Mouse (Mus musculus) MEL (cell line): ENCODE results near the gene Pink1. TPM values are rescaled to one million over a fixed set of nuclear protein-coding genes. Genes with fewer than 3 reads are reported as not detected.

Experiments used
- DNase-seq: peaks from one replicate; pipeline ENCODE4 v3.0.0; 2011; ENCODE audit warnings: low read depth, low spot score
- H3K27ac ChIP-seq: 2 replicates; pipeline ENCODE4 v1.5.1; 2012; ENCODE audit warnings: low read depth, mild to moderate bottlenecking, control low read depth, low read length, moderate library complexity; ENCODE audit not compliant: control insufficient read depth
- H3K27me3 ChIP-seq, 2 experiments: fragments of 150-350 bp in 1 of 2; sonication (generic) in 1 of 2; 2 replicates each; pipeline ENCODE4 v1.6.1; 2012; ENCODE audit warnings: low read length in 2 of 2, mild to moderate bottlenecking in 2 of 2, improper control_type of control experiment in 1 of 2, moderate library complexity in 1 of 2; ENCODE audit not compliant: insufficient read depth in 2 of 2, control insufficient read depth in 1 of 2
- H3K36me3 ChIP-seq, 2 experiments: 2 replicates each; pipeline ENCODE4 v1.6.1; 2012 to 2014; ENCODE audit warnings: low read length in 2 of 2, improper control_type of control experiment in 1 of 2, inconsistent platforms in 1 of 2, mild to moderate bottlenecking in 1 of 2; ENCODE audit not compliant: insufficient read depth in 2 of 2, control insufficient read depth in 1 of 2
- H3K4me1 ChIP-seq, 2 experiments: fragments of 150-350 bp in 1 of 2; sonication (generic) in 1 of 2; 2 replicates each; pipeline ENCODE4 v1.6.1; 2012; ENCODE audit warnings: low read length in 2 of 2, improper control_type of control experiment in 1 of 2, mild to moderate bottlenecking in 1 of 2; ENCODE audit not compliant: insufficient read depth in 2 of 2, control insufficient read depth in 1 of 2
- H3K4me3 ChIP-seq, 2 experiments: fragments of 150-350 bp in 1 of 2; sonication (generic) in 1 of 2; 2 replicates each; pipeline ENCODE4 v1.5.1; 2012; ENCODE audit warnings: low read depth in 2 of 2, low read length in 2 of 2, mild to moderate bottlenecking in 2 of 2, moderate library complexity in 2 of 2, control low read depth in 1 of 2, improper control_type of control experiment in 1 of 2; ENCODE audit not compliant: control insufficient read depth in 1 of 2, insufficient read depth in 1 of 2
- H3K79me2 ChIP-seq: 2 replicates; pipeline ENCODE4 v1.6.1; 2012; ENCODE audit warnings: mild to moderate bottlenecking, low read length, moderate library complexity; ENCODE audit not compliant: control insufficient read depth, poor library complexity, insufficient read depth
- H3K9ac ChIP-seq: 2 replicates; pipeline ENCODE4 v1.6.1; 2012; ENCODE audit warnings: low read depth, mild to moderate bottlenecking, control low read depth, low read length, moderate library complexity; ENCODE audit not compliant: control insufficient read depth, poor library complexity, severe bottlenecking
- H3K9me3 ChIP-seq: fragments of 150-350 bp; sonication (generic); replicated peaks from 2 replicates; pipeline ENCODE4 v1.6.1; 2012; ENCODE audit warnings: mild to moderate bottlenecking, low read length, improper control_type of control experiment, moderate library complexity; ENCODE audit not compliant: insufficient read depth
- BHLHE40 ChIP-seq: IDR thresholded peaks from 2 replicates; pipeline ENCODE4 v1.6.1; 2012; ENCODE audit warnings: low read depth, mild to moderate bottlenecking, inconsistent platforms, low read length, improper control_type of control experiment, borderline replicate concordance
- CHD2 ChIP-seq: IDR thresholded peaks from 2 replicates; pipeline ENCODE4 v1.6.1; 2011; ENCODE audit warnings: low read length, improper control_type of control experiment
- CTCF ChIP-seq, 3 experiments: IDR thresholded peaks in 2 of 3; conservative IDR thresholded peaks in 1 of 3; 2 replicates each; pipeline ENCODE4 v1.5.1; 2011 to 2012; ENCODE audit warnings: low read length in 3 of 3, low read depth in 2 of 3, mild to moderate bottlenecking in 2 of 3, improper control_type of control experiment in 1 of 3, inconsistent platforms in 1 of 3, mixed read lengths in 1 of 3, moderate library complexity in 1 of 3; ENCODE audit not compliant: control insufficient read depth in 1 of 3, insufficient read depth in 1 of 3, poor library complexity in 1 of 3, severe bottlenecking in 1 of 3
- E2F4 ChIP-seq: IDR thresholded peaks from 2 replicates; pipeline ENCODE4 v1.6.1; 2011; ENCODE audit warnings: low read depth, low read length, improper control_type of control experiment, borderline replicate concordance
- ELF1 ChIP-seq: IDR thresholded peaks from 2 replicates; pipeline ENCODE4 v1.6.1; 2014; ENCODE audit warnings: low read depth, mild to moderate bottlenecking, inconsistent platforms, low read length, improper control_type of control experiment, moderate library complexity
- ETS1 ChIP-seq: IDR thresholded peaks from 2 replicates; pipeline ENCODE4 v1.6.1; 2012; ENCODE audit warnings: low read depth, mild to moderate bottlenecking, inconsistent platforms, low read length, improper control_type of control experiment, moderate library complexity
- GATA1 ChIP-seq: IDR thresholded peaks from 2 replicates; pipeline ENCODE4 v1.6.1; 2011; ENCODE audit warnings: low read depth, low read length, improper control_type of control experiment
- KAT2A ChIP-seq: conservative IDR thresholded peaks from 2 replicates; pipeline ENCODE4 v1.6.1; 2012; ENCODE audit warnings: low read depth, low read length, improper control_type of control experiment, inconsistent platforms
- MAFK ChIP-seq: IDR thresholded peaks from 2 replicates; pipeline ENCODE4 v1.6.1; 2011; ENCODE audit warnings: low read depth, mild to moderate bottlenecking, low read length, improper control_type of control experiment, borderline replicate concordance
- MAZ ChIP-seq: IDR thresholded peaks from 2 replicates; pipeline ENCODE4 v1.6.1; 2012; ENCODE audit warnings: low read depth, mild to moderate bottlenecking, inconsistent platforms, low read length, improper control_type of control experiment
- MYB ChIP-seq: IDR thresholded peaks from 2 replicates; pipeline ENCODE4 v1.6.1; 2011; ENCODE audit warnings: mild to moderate bottlenecking, low read depth, low read length, improper control_type of control experiment
- MYC ChIP-seq: IDR thresholded peaks from 2 replicates; pipeline ENCODE4 v1.6.1; 2011; ENCODE audit warnings: low read depth, mild to moderate bottlenecking, low read length, improper control_type of control experiment, moderate library complexity
- NELFE ChIP-seq: IDR thresholded peaks from 2 replicates; pipeline ENCODE4 v1.6.1; 2011; ENCODE audit warnings: low read depth, low read length, improper control_type of control experiment
- NRF1 ChIP-seq: IDR thresholded peaks from 2 replicates; pipeline ENCODE4 v1.6.1; 2014; ENCODE audit warnings: low read depth, mild to moderate bottlenecking, inconsistent platforms, low read length, improper control_type of control experiment, moderate library complexity; ENCODE audit not compliant: poor library complexity, insufficient read depth, severe bottlenecking
- POLR2AphosphoS5 ChIP-seq: IDR thresholded peaks from 2 replicates; pipeline ENCODE4 v1.6.1; 2012; ENCODE audit warnings: low read depth, borderline replicate concordance, mild to moderate bottlenecking, inconsistent platforms, low read length, moderate library complexity, mixed read lengths
- SIN3A ChIP-seq: IDR thresholded peaks from 2 replicates; pipeline ENCODE4 v1.6.1; 2012; ENCODE audit warnings: low read length, improper control_type of control experiment, inconsistent platforms
- SMC3 ChIP-seq: IDR thresholded peaks from 2 replicates; pipeline ENCODE4 v1.6.1; 2011; ENCODE audit warnings: low read depth, low read length, improper control_type of control experiment
- TBP ChIP-seq: IDR thresholded peaks from 2 replicates; pipeline ENCODE4 v1.8.0; 2011; ENCODE audit warnings: low read depth, low read length, improper control_type of control experiment
- UBTF ChIP-seq: IDR thresholded peaks from 2 replicates; pipeline ENCODE4 v1.6.1; 2012; ENCODE audit warnings: low read depth, mild to moderate bottlenecking, inconsistent platforms, low read length, improper control_type of control experiment, moderate library complexity, borderline replicate concordance; ENCODE audit not compliant: insufficient read depth
- USF1 ChIP-seq: IDR thresholded peaks from 2 replicates; pipeline ENCODE4 v1.6.1; 2014; ENCODE audit warnings: low read depth, mild to moderate bottlenecking, inconsistent platforms, low read length, improper control_type of control experiment, moderate library complexity
- ZC3H11A ChIP-seq: IDR thresholded peaks from 2 replicates; pipeline ENCODE4 v1.6.1; 2012; ENCODE audit warnings: low read depth, mild to moderate bottlenecking, inconsistent platforms, low read length, improper control_type of control experiment
- ZKSCAN1 ChIP-seq: IDR thresholded peaks from 2 replicates; pipeline ENCODE4 v1.6.1; 2012; ENCODE audit warnings: low read depth, mild to moderate bottlenecking, inconsistent platforms, low read length, improper control_type of control experiment, moderate library complexity
- ZNF384 ChIP-seq: IDR thresholded peaks from 2 replicates; pipeline ENCODE4 v1.6.1; 2012; ENCODE audit warnings: low read depth, mild to moderate bottlenecking, inconsistent platforms, low read length, improper control_type of control experiment
- polyA plus RNA-seq, 2 experiments: library from polyadenylated mRNA; stranded (reverse) in 1 of 2; unstranded in 1 of 2; fragments of >175 nt in 1 of 2; fragments of >200 nt in 1 of 2; gene quantifications; 2 replicates each; pipeline versions ENCODE4 v1.2.1 to v1.2.4; 2012; ENCODE audit warnings: low replicate concordance in 2 of 2, low read depth in 1 of 2; ENCODE audit not compliant: insufficient read length in 2 of 2, insufficient read depth in 1 of 2, missing spikeins in 1 of 2
- total RNA-seq: library from RNA; depleted of rRNA; stranded (reverse); fragments of 300-350 nt; gene quantifications from 2 replicates; pipeline ENCODE4 v1.2.3, GENCODE M21; 2012

Pink1 gene
- total and polyA plus RNA-seq, 3 experiments, result 21.2 to 22.1 TPM; not detected in 1

GRCm38 (mm10) chr4:138303742-138304141 is 22.4 kb downstream of the Pink1 start (continued):
- no peak for TF ChIP-seq MAFK
- no peak for TF ChIP-seq SMC3
- no peak for TF ChIP-seq MYC
- TF ChIP-seq MAZ, result no peak
- TF ChIP-seq SIN3A, result peak; percentile 11; the same call in 1 of the 2 replicates
- TF ChIP-seq ZNF384, result no peak
- no peak for TF ChIP-seq NRF1
- no peak for TF ChIP-seq MYB
- no peak for TF ChIP-seq NELFE
- no peak for TF ChIP-seq CHD2
- TF ChIP-seq POLR2AphosphoS5, result no peak
- TF ChIP-seq CTCF (IDR thresholded peaks at IDR 0.05 in 2 of 3, conservative IDR thresholded peaks at IDR 0.05 in 1 of 3; ENCODE audit: control insufficient read depth in 1 of 3, insufficient read depth in 1 of 3, low read depth in 2 of 3, low read length in 3 of 3, poor library complexity in 1 of 3, severe bottlenecking in 1 of 3), result no peak
- peak; percentile 84 for TF ChIP-seq ETS1
- TF ChIP-seq ZKSCAN1, result no peak
- no peak for TF ChIP-seq USF1
- no peak for TF ChIP-seq KAT2A
- TF ChIP-seq TBP, result no peak
- TF ChIP-seq GATA1, result peak; percentile 70

- Histone ChIP-seq H3K27ac (peak overlapping the region; percentile 97), H3K4me3 (peak overlapping the region in 1 of 2 experiments; percentile 49; a peak in 3 of 4 replicates), H3K9ac (no peak overlapping the region; the same call in 1 of the 2 replicates), H3K79me2 (peaks cover 21% of the 10 kb centered on the region), H3K9me3 (no peaks in the 10 kb centered on the region), H3K36me3 (peaks cover under 1 to 14% of the 10 kb centered on the region in 2 experiments; a peak in 3 of 4 replicates), H3K4me1 (peaks cover 7 to 24% of the 10 kb centered on the region in 2 experiments; a peak in 3 of 4 replicates), H3K27me3 (no peaks in the 10 kb centered on the region)
- no peak for DNase-seq
- TF ChIP-seq UBTF, result no peak
- TF ChIP-seq E2F4, result no peak
- no peak for TF ChIP-seq BHLHE40
- TF ChIP-seq ZC3H11A, result no peak
- no peak for TF ChIP-seq ZKSCAN1
- TF ChIP-seq ELF1, result no peak
Measured at GRCm38 (mm10) chr4:138303011-138303410, 23.1 kb downstream of the Pink1 start.
